Mouse (Mus musculus): ENCODE measurements around the gene Dnaaf5. TPM values are rescaled to one million over a fixed set of nuclear protein-coding genes. Genes with fewer than 3 reads are reported as not detected.

The Dnaaf5 gene
- polyA plus RNA-seq, 2 experiments, result 5.3 to 15.1 TPM

GRCm38 (mm10) chr5:139140589-139140988 lies 9.4 kb upstream of the Dnaaf5 start:
- ATAC-seq (ENCODE audit: low FRiP score, low read depth) (no peak), DNase-seq (ENCODE audit: low spot score) (no peak)
- no peak overlapping the region for H3K9ac ChIP-seq (ENCODE audit: low read depth, low read length, severe bottlenecking)
- TF ChIP-seq POLR2A (IDR thresholded peaks at IDR 0.05; ENCODE audit: borderline replicate concordance, extremely low read depth, insufficient read depth, insufficient read length), result no peak
- H3K27ac ChIP-seq (replicated peaks; ENCODE audit: low read depth, low read length), result no peak overlapping the region
- no peaks in the 10 kb centered on the region for H3K36me3 ChIP-seq (ENCODE audit: control insufficient read depth, insufficient read depth, low read length)
- no peak overlapping the region for H3K4me3 ChIP-seq (replicated peaks; ENCODE audit: low read length)
- H3K9me3 ChIP-seq (ENCODE audit: control insufficient read depth, low read length), result no peaks in the 10 kb centered on the region
- 92% methylated on average over 9 of the region's 9 CpGs for WGBS
- no peaks in the 10 kb centered on the region for H3K4me1 ChIP-seq (ENCODE audit: control insufficient read depth, insufficient read depth, low read length)
- no peaks in the 10 kb centered on the region for H3K27me3 ChIP-seq (ENCODE audit: control insufficient read depth, insufficient read depth, low read length)
- H3K4me2 ChIP-seq (replicated peaks; ENCODE audit: low read depth, low read length, severe bottlenecking), result no peak overlapping the region

GRCm38 (mm10) chr5:139141326-139141725 lies 8.7 kb upstream of the Dnaaf5 start:
- Histone ChIP-seq H3K27me3 (ENCODE audit: control insufficient read depth, insufficient read depth, low read length) (no peaks in the 10 kb centered on the region), H3K4me2 (replicated peaks; ENCODE audit: low read depth, low read length, severe bottlenecking) (no peak overlapping the region), H3K9ac (ENCODE audit: low read depth, low read length, severe bottlenecking) (no peak overlapping the region), H3K27ac (replicated peaks; ENCODE audit: low read depth, low read length) (no peak overlapping the region), H3K4me3 (replicated peaks; ENCODE audit: low read length) (no peak overlapping the region), H3K9me3 (ENCODE audit: control insufficient read depth, low read length) (no peaks in the 10 kb centered on the region), H3K4me1 (ENCODE audit: control insufficient read depth, insufficient read depth, low read length) (no peaks in the 10 kb centered on the region), H3K36me3 (ENCODE audit: control insufficient read depth, insufficient read depth, low read length) (no peaks in the 10 kb centered on the region)
- no peak for TF ChIP-seq POLR2A (IDR thresholded peaks at IDR 0.05; ENCODE audit: borderline replicate concordance, extremely low read depth, insufficient read depth, insufficient read length)
- no peak for ATAC-seq (ENCODE audit: low FRiP score, low read depth)
- WGBS, result 72% methylated on average over 5 of the region's 5 CpGs
- DNase-seq (ENCODE audit: low spot score), result no peak

GRCm38 (mm10) chr5:139143890-139144289 lies 6.1 kb upstream of the Dnaaf5 start:
- no peak for DNase-seq (ENCODE audit: low spot score)
- Histone ChIP-seq H3K9me3 (ENCODE audit: control insufficient read depth, low read length) (no peaks in the 10 kb centered on the region), H3K27me3 (ENCODE audit: control insufficient read depth, insufficient read depth, low read length) (no peaks in the 10 kb centered on the region), H3K9ac (ENCODE audit: low read depth, low read length, severe bottlenecking) (no peak overlapping the region), H3K4me3 (replicated peaks; ENCODE audit: low read length) (no peak overlapping the region), H3K27ac (replicated peaks; ENCODE audit: low read depth, low read length) (no peak overlapping the region), H3K4me1 (ENCODE audit: control insufficient read depth, insufficient read depth, low read length) (peaks cover under 1% of the 10 kb centered on the region; the same call in 1 of the 2 replicates), H3K4me2 (replicated peaks; ENCODE audit: low read depth, low read length, severe bottlenecking) (no peak overlapping the region), H3K36me3 (ENCODE audit: control insufficient read depth, insufficient read depth, low read length) (0 out of 2 replicates have a peak, but pooled peaks cover 2% of the 10 kb centered on the region)
- WGBS, result 86% methylated on average over 3 of the region's 3 CpGs
- ATAC-seq (ENCODE audit: low FRiP score, low read depth), result no peak
- TF ChIP-seq POLR2A (IDR thresholded peaks at IDR 0.05; ENCODE audit: borderline replicate concordance, extremely low read depth, insufficient read depth, insufficient read length), result no peak

- Histone ChIP-seq H3K27me3 (ENCODE audit: control insufficient read depth, insufficient read depth, low read length) (no peaks in the 10 kb centered on the region), H3K27ac (replicated peaks; ENCODE audit: low read depth, low read length) (no peak overlapping the region), H3K4me3 (replicated peaks; ENCODE audit: low read length) (no peak overlapping the region), H3K9ac (ENCODE audit: low read depth, low read length, severe bottlenecking) (no peak overlapping the region), H3K4me1 (ENCODE audit: control insufficient read depth, insufficient read depth, low read length) (peaks cover 6% of the 10 kb centered on the region; the same call in 1 of the 2 replicates), H3K4me2 (replicated peaks; ENCODE audit: low read depth, low read length, severe bottlenecking) (no peak overlapping the region), H3K36me3 (ENCODE audit: control insufficient read depth, insufficient read depth, low read length) (0 out of 2 replicates have a peak, but pooled peaks cover 2% of the 10 kb centered on the region), H3K9me3 (ENCODE audit: control insufficient read depth, low read length) (no peaks in the 10 kb centered on the region)
- no peak for TF ChIP-seq POLR2A (IDR thresholded peaks at IDR 0.05; ENCODE audit: borderline replicate concordance, extremely low read depth, insufficient read depth, insufficient read length)
- WGBS, result 96% methylated on average over 4 of the region's 4 CpGs
- no peak for DNase-seq (ENCODE audit: low spot score)
- ATAC-seq (ENCODE audit: low FRiP score, low read depth), result no peak
These were observed 4.3 kb upstream of the Dnaaf5 start for GRCm38 (mm10) chr5:139145726-139146125.

- 87% methylated on average over 11 of the region's 11 CpGs for WGBS
- ATAC-seq (ENCODE audit: low FRiP score, low read depth) (no peak), DNase-seq (ENCODE audit: low spot score) (no peak)
- H3K4me1 ChIP-seq (ENCODE audit: control insufficient read depth, insufficient read depth, low read length), result peaks cover 12% of the 10 kb centered on the region; the same call in 1 of the 2 replicates
- H3K9ac ChIP-seq (ENCODE audit: low read depth, low read length, severe bottlenecking), result no peak overlapping the region
- no peaks in the 10 kb centered on the region for H3K9me3 ChIP-seq (ENCODE audit: control insufficient read depth, low read length)
- no peak for TF ChIP-seq POLR2A (IDR thresholded peaks at IDR 0.05; ENCODE audit: borderline replicate concordance, extremely low read depth, insufficient read depth, insufficient read length)
- H3K4me2 ChIP-seq (replicated peaks; ENCODE audit: low read depth, low read length, severe bottlenecking), result no peak overlapping the region
- H3K27me3 ChIP-seq (ENCODE audit: control insufficient read depth, insufficient read depth, low read length), result no peaks in the 10 kb centered on the region
- 0 out of 2 replicates have a peak, but pooled peaks cover 2% of the 10 kb centered on the region for H3K36me3 ChIP-seq (ENCODE audit: control insufficient read depth, insufficient read depth, low read length)
- H3K27ac ChIP-seq (replicated peaks; ENCODE audit: low read depth, low read length), result no peak overlapping the region
- no peak overlapping the region for H3K4me3 ChIP-seq (replicated peaks; ENCODE audit: low read length)
These were observed 3.4 kb upstream of the Dnaaf5 start for GRCm38 (mm10) chr5:139146476-139147075.

Measured in limb, embryonic 14.5 days (tissue).